Mouse (Mus musculus) embryonic fibroblast, embryonic 13.5 days (primary cell): ENCODE data around the gene Greb1.

Experiments
- CTCF ChIP-seq: IDR thresholded peaks from 2 replicates; pipeline ENCODE4 v1.5.1; 2011; ENCODE audit warnings: mild to moderate bottlenecking, control low read depth, low read length, moderate library complexity, borderline replicate concordance; ENCODE audit not compliant: insufficient read depth
- POLR2A ChIP-seq: IDR thresholded peaks from 2 replicates; pipeline ENCODE4 v1.6.1; 2011; ENCODE audit warnings: low read depth, mild to moderate bottlenecking, control low read depth, low read length, moderate library complexity

DNA sequence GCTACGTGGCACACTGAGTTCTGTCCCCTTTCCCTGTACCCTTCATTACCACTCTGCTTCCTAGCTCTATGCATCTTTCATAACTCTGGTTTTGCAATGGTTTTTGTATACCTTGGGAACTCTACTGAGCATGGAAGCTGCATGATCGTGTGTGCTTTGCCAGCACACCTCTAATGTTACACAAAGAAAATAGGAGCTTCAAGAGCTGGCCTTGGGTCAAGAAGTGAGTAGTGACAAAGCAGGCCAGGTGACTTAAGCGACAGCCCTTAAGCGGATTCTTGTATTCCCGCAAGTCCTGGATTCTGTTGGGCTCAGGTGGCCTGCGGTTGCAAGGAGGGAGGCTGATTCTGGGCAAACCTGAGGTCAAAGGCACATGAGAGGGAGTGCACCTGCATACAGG is 152.4 kb downstream of the Greb1 start:
- TF ChIP-seq CTCF (no peak), POLR2A (no peak)
